Mouse (Mus musculus): Measurements from ENCODE around the gene Snx25.

DNA sequence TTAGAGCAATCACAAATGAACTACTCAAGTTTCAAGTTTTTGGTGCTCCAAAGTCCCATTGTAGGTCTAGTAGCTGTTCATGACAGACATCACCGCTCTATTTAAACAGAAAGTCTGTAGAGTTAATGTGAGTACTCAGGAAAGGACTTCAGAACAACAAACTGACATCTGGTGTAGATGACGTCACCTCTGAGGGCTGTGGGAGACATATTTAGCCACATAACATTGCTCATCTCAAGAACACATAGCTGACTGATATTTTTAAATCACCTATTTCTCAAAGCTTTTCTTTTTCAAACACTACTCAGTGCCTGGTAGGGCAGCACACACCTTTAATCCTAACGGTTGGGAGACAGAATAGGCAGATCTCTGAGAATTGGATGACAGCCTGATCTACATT is 34.8 kb downstream of the Snx25 start:
- TF ChIP-seq POLR2A (IDR thresholded peaks at IDR 0.05; ENCODE audit: control insufficient read depth, extremely low read depth, insufficient read depth, low read length, poor library complexity) (no peak), CTCF (IDR thresholded peaks at IDR 0.05; ENCODE audit: borderline replicate concordance, control insufficient read depth, extremely low read depth, insufficient read depth, low read length, poor library complexity) (no peak)

All from thymus, adult 2 months (tissue).